Mouse (Mus musculus): ENCODE measurements at regions not wholly inside any gene's neighbourhood (a gene's known extent, or its start where the extent isn't known, plus 50 kb on each side); places are given as distances from the start of the nearest gene placed in this dataset.

DNA sequence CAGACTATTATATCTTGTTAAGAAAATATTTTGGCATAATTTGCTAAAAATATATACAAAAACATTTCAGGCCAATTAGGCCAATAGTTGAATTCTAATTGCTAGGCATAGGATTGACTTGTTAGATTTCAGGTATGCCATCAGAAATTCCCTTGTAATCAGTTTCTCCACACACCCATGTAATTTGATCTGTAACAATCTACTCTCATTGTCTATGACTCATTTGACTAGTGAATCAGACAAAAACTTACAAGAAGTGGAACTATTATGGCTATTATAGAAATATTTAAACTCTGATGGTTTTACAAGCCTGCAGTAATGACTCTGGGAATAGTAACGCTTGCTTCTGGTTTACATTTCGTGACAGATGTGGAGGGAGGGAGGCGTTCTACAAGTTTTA lies 338.9 kb upstream of the Ptbp2 start:
- WGBS = 78% methylated on average over 3 of the region's 3 CpGs

DNA sequence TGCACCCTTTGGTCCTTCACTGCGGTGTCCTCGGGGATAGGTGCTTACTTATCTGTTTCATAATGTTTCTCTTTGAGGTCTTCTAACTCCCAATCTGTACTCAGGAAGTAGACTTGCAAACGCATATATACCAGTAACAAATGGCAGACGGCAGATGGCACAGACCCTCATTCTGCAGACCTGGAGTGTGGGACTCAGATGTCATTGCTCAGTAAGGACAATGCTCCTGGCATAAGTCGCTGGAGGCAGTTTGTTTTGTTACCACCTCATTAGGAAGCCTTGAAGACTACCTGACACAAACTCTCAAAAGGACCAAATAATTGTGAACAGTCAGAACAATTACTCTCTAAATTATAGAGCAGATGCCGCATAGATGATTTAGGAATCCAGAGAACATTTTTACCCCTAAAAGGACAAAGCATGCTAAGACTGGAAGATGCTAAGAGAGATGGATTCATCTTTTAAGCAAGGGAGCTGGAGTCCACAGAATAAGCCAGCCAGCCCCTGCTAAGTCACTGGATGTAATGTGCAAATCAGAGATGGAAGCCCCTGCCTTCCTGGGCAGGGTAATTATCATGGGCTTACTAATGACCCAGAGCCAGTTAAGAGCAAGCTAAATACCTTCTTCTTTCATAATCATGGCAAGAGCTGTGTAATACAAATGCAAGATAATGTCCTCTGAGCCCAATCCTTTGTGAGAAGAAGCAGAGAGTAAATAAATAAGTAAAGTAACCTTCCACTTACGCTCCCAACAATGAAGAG lies 299.1 kb upstream of the Ptbp2 start:
- H3K4me3 ChIP-seq (ENCODE audit: low read length) = no peak overlapping the region
- H3K9ac ChIP-seq (ENCODE audit: low read length) = no peak overlapping the region
- no peak overlapping the region for H3K27ac ChIP-seq (ENCODE audit: low read length)
- WGBS = 69% methylated on average over 7 of the region's 7 CpGs
- H3K4me2 ChIP-seq (ENCODE audit: low read depth, low read length) = no peak overlapping the region
- no peaks in the 10 kb centered on the region for H3K4me1 ChIP-seq (replicated peaks; ENCODE audit: control insufficient read depth, insufficient read depth, low read length)
- no peak for ATAC-seq (ENCODE audit: low read depth)
- H3K36me3 ChIP-seq (ENCODE audit: control insufficient read depth, insufficient read depth, low read length) = no peaks in the 10 kb centered on the region
- no peaks in the 10 kb centered on the region for H3K9me3 ChIP-seq (ENCODE audit: control insufficient read depth, low read length)
- H3K27me3 ChIP-seq (ENCODE audit: control insufficient read depth, insufficient read depth, low read depth, low read length) = no peaks in the 10 kb centered on the region

More for the DNA sequence above, 338.9 kb upstream of the Ptbp2 start:
- Histone ChIP-seq H3K36me3 (ENCODE audit: control insufficient read depth, insufficient read depth, low read length) (no peaks in the 10 kb centered on the region), H3K9ac (ENCODE audit: low read length) (no peak overlapping the region), H3K4me1 (replicated peaks; ENCODE audit: control insufficient read depth, insufficient read depth, low read length) (no peaks in the 10 kb centered on the region), H3K4me2 (ENCODE audit: low read depth, low read length) (no peak overlapping the region), H3K9me3 (ENCODE audit: control insufficient read depth, low read length) (no peaks in the 10 kb centered on the region), H3K4me3 (ENCODE audit: low read length) (no peak overlapping the region), H3K27me3 (ENCODE audit: control insufficient read depth, insufficient read depth, low read depth, low read length) (no peaks in the 10 kb centered on the region), H3K27ac (ENCODE audit: low read length) (no peak overlapping the region)
- no peak for ATAC-seq (ENCODE audit: low read depth)

DNA sequence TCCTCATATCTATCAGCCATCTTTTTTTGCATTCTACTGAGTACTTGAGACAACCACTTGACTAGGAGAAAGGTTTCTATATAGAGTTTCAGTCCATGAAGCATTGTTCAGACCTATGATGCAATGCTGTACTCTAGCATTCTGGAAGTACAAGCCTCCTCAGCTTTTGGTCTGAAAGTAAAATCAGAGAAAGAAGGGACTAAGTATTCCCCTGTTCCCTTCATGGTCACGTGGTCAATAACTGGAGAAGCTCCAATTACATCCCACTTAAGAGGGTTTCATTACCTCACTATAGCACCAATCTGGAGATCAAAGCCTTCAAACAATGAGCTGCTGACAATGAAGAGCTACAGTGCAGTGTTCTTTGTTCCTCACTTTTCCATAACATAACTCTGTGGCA lies 289.3 kb upstream of the Ptbp2 start:
- H3K9me3 ChIP-seq (ENCODE audit: control insufficient read depth, low read length) = no peaks in the 10 kb centered on the region
- no peaks in the 10 kb centered on the region for H3K27me3 ChIP-seq (ENCODE audit: control insufficient read depth, insufficient read depth, low read depth, low read length)
- H3K4me3 ChIP-seq (ENCODE audit: low read length) = no peak overlapping the region
- H3K9ac ChIP-seq (ENCODE audit: low read length) = no peak overlapping the region
- no peaks in the 10 kb centered on the region for H3K36me3 ChIP-seq (ENCODE audit: control insufficient read depth, insufficient read depth, low read length)
- 32% methylated on average over 1 of the region's 1 CpGs for WGBS
- H3K27ac ChIP-seq (ENCODE audit: low read length) = no peak overlapping the region
- H3K4me1 ChIP-seq (replicated peaks; ENCODE audit: control insufficient read depth, insufficient read depth, low read length) = no peaks in the 10 kb centered on the region
- peak; percentile 34; the same call in 1 of the 2 replicates for ATAC-seq (ENCODE audit: low read depth)
- no peak overlapping the region for H3K4me2 ChIP-seq (ENCODE audit: low read depth, low read length)

DNA sequence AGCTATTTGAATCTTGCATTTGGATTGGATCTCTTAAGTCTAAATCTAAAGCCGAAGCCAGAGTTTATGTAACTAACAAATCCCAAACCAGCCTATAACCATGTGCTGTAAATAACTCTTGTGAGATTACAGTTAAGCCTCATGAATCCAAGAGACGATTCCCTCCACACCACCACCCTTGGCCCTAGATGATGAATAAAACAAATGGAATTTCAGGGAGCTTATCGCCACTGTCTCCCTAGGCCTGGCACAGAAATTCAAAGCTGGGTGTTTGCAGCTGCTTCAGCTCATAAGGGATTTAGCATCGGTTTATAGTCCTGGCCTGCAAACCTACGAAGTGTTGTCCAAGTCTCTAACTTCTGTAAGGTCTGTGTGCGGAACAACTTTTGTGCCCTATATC lies 281.4 kb upstream of the Ptbp2 start:
- H3K9me3 ChIP-seq (ENCODE audit: control insufficient read depth, low read length) = no peaks in the 10 kb centered on the region
- WGBS = 81% methylated on average over 6 of the region's 6 CpGs
- no peaks in the 10 kb centered on the region for H3K4me1 ChIP-seq (replicated peaks; ENCODE audit: control insufficient read depth, insufficient read depth, low read length)
- no peak for ATAC-seq (ENCODE audit: low read depth)
- H3K4me2 ChIP-seq (ENCODE audit: low read depth, low read length) = no peak overlapping the region
- no peaks in the 10 kb centered on the region for H3K27me3 ChIP-seq (ENCODE audit: control insufficient read depth, insufficient read depth, low read depth, low read length)
- H3K27ac ChIP-seq (ENCODE audit: low read length) = no peak overlapping the region
- H3K9ac ChIP-seq (ENCODE audit: low read length) = no peak overlapping the region
- H3K4me3 ChIP-seq (ENCODE audit: low read length) = no peak overlapping the region
- no peaks in the 10 kb centered on the region for H3K36me3 ChIP-seq (ENCODE audit: control insufficient read depth, insufficient read depth, low read length)

DNA sequence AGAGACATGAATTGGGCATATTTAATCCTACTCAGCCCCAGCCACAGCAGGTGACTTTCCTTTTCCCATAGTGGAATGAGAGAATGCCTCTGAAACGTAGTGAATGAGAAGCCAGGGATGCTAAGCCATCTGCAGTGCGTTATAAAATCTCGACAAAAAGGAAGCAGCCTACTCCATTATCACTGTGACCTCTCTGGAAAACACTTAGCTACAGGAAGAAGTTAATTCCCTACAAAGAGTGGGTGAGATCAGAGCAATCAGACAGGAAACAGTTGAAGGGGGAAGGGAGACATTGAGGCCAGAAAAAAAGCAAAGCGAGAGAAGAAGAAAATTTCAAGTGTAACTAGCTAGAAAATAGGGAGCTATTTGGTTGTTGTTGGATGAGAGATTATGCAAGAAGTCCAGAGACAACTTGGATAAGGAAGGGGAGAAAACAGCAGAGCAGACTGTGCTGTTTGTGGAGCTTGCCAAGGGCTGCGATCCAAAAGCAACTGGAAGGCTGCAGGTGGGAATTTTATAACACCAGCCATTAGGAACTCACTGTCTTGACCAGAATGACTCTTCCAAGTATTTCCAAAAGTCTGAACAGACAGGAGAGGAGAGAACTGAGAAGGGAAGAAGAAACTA lies 280.7 kb upstream of the Ptbp2 start:
- Histone ChIP-seq H3K27ac (ENCODE audit: low read length) (no peak overlapping the region), H3K4me3 (ENCODE audit: low read length) (no peak overlapping the region), H3K9ac (ENCODE audit: low read length) (no peak overlapping the region), H3K27me3 (ENCODE audit: control insufficient read depth, insufficient read depth, low read depth, low read length) (no peaks in the 10 kb centered on the region), H3K4me1 (replicated peaks; ENCODE audit: control insufficient read depth, insufficient read depth, low read length) (no peaks in the 10 kb centered on the region), H3K36me3 (ENCODE audit: control insufficient read depth, insufficient read depth, low read length) (no peaks in the 10 kb centered on the region), H3K9me3 (ENCODE audit: control insufficient read depth, low read length) (no peaks in the 10 kb centered on the region), H3K4me2 (ENCODE audit: low read depth, low read length) (no peak overlapping the region)
- WGBS = 26% methylated on average over 5 of the region's 5 CpGs
- ATAC-seq (ENCODE audit: low read depth) = no peak

DNA sequence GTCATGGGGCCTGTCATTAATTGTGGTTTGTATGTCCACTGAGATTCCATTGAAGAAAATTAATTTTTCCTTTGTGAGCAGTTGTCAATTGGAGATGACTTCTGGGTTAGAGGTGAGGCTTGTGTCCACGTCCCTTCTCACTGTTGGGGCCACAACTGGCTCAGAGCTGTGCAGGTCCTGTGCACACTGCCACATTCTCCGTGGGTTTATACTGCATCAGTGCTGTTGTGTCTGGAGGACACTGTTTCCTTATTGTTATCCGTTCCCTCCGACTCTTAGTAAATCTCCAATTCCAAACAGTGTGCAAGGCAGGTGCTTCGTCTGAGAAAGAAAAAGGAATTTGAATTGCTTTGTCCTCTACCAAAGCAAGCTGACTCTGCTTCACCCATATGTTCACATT lies 278.0 kb upstream of the Ptbp2 start:
- Histone ChIP-seq H3K4me2 (ENCODE audit: low read depth, low read length) (no peak overlapping the region), H3K27ac (ENCODE audit: low read length) (no peak overlapping the region), H3K27me3 (ENCODE audit: control insufficient read depth, insufficient read depth, low read depth, low read length) (no peaks in the 10 kb centered on the region), H3K4me3 (ENCODE audit: low read length) (no peak overlapping the region), H3K36me3 (ENCODE audit: control insufficient read depth, insufficient read depth, low read length) (no peaks in the 10 kb centered on the region), H3K9me3 (ENCODE audit: control insufficient read depth, low read length) (no peaks in the 10 kb centered on the region), H3K4me1 (replicated peaks; ENCODE audit: control insufficient read depth, insufficient read depth, low read length) (no peaks in the 10 kb centered on the region), H3K9ac (ENCODE audit: low read length) (no peak overlapping the region)
- ATAC-seq (ENCODE audit: low read depth) = no peak
- 78% methylated on average over 5 of the region's 5 CpGs for WGBS

DNA sequence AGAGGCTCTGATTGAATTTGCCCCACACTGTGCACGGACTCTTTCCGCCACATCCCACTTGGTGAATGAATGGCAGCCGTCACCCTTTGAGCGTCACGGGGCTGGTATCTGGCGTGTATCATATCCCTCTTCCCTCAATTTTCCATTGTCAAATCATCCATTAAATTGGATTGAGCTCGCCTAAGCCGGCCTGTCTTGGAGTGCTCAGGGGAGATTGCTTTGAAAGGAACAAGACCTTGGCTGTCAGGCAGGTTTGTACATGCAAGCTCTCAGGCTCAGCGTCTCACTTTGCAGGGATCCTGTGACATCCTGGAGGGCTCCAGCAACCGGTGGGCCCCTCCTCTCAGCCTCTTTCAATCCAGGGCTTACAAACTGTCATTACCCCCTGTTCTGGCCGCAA lies 275.7 kb upstream of the Ptbp2 start:
- WGBS = 26% methylated on average over 11 of the region's 11 CpGs
- Histone ChIP-seq H3K36me3 (ENCODE audit: control insufficient read depth, insufficient read depth, low read length) (no peaks in the 10 kb centered on the region), H3K4me1 (replicated peaks; ENCODE audit: control insufficient read depth, insufficient read depth, low read length) (no peaks in the 10 kb centered on the region), H3K9me3 (ENCODE audit: control insufficient read depth, low read length) (no peaks in the 10 kb centered on the region), H3K9ac (ENCODE audit: low read length) (no peak overlapping the region), H3K4me3 (ENCODE audit: low read length) (no peak overlapping the region), H3K27ac (ENCODE audit: low read length) (no peak overlapping the region), H3K27me3 (ENCODE audit: control insufficient read depth, insufficient read depth, low read depth, low read length) (no peaks in the 10 kb centered on the region), H3K4me2 (ENCODE audit: low read depth, low read length) (no peak overlapping the region)
- no peak for ATAC-seq (ENCODE audit: low read depth)

DNA sequence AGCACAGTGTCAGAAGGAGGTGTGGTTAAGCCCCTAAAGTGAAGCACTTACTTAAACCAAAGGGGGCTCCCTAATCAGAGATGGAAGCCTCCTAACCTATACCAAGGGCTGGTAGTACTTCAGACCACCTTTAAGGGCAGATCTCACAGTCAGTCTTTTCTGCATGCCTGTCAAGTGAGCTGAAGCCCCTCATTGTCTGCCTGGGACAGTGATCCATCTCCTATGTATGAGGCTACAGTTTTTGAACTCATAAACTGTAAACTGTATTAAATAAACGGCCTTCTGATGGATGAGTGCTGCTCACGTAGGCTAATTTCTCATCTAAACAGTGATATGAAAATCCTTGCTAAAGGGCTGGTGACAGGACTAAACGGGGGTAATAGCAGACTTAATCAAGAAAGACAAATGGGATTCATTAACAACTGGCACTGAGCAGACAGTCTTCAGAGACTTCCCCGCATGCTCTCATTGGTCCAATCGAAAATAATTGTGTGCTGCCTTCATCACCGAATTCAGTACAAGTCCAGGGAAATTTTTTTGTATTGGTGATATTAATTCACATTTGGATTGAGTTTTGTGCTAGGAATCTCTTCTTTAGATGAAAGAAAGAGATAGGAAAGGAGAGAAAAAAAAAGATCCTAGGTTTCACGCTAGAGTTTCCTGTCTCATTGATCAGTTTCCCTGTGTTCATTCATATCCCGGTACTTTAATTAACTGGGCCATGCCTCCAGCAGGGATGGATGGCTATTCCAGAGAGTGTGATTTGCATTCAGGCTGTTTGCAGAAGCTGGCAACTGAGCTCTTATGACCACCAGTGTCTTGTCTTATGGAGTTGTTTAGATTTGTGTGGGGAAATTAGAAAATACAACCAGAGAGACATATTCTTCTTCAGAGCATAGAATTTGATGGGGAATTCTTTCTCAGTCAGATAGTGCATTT lies 271.2 kb upstream of the Ptbp2 start:
- ATAC-seq (ENCODE audit: low read depth) = no peak
- 62% methylated on average over 8 of the region's 8 CpGs for WGBS
- H3K4me2 ChIP-seq (ENCODE audit: low read depth, low read length) = no peak overlapping the region
- H3K27me3 ChIP-seq (ENCODE audit: control insufficient read depth, insufficient read depth, low read depth, low read length) = no peaks in the 10 kb centered on the region
- no peaks in the 10 kb centered on the region for H3K9me3 ChIP-seq (ENCODE audit: control insufficient read depth, low read length)
- H3K4me1 ChIP-seq (replicated peaks; ENCODE audit: control insufficient read depth, insufficient read depth, low read length) = no peaks in the 10 kb centered on the region
- no peak overlapping the region for H3K9ac ChIP-seq (ENCODE audit: low read length)
- no peak overlapping the region for H3K4me3 ChIP-seq (ENCODE audit: low read length)
- no peak overlapping the region for H3K27ac ChIP-seq (ENCODE audit: low read length)
- H3K36me3 ChIP-seq (ENCODE audit: control insufficient read depth, insufficient read depth, low read length) = no peaks in the 10 kb centered on the region

DNA sequence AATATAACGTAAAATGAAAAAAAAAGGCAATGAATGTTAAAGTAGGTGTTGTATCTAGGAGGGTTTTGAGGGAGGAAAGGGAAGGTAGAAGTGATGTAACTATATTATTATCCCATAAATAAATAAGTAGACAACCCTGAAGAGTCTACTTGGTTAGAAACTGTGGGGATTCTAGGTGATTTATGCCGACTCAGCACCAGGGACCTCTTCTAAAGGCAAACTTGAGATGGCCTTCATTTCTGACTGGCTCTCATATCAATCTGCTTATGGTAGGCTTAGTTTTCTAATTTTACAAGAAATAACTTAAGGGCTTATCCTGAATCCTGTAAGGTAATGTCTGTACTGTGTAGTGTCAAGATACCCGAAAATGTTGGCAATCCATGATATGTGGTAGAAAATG lies 263.0 kb upstream of the Ptbp2 start:
- Histone ChIP-seq H3K9ac (ENCODE audit: low read length) (no peak overlapping the region), H3K4me3 (ENCODE audit: low read length) (no peak overlapping the region), H3K27ac (ENCODE audit: low read length) (no peak overlapping the region), H3K36me3 (ENCODE audit: control insufficient read depth, insufficient read depth, low read length) (no peaks in the 10 kb centered on the region), H3K27me3 (ENCODE audit: control insufficient read depth, insufficient read depth, low read depth, low read length) (no peaks in the 10 kb centered on the region), H3K4me2 (ENCODE audit: low read depth, low read length) (no peak overlapping the region), H3K4me1 (replicated peaks; ENCODE audit: control insufficient read depth, insufficient read depth, low read length) (no peaks in the 10 kb centered on the region), H3K9me3 (ENCODE audit: control insufficient read depth, low read length) (no peaks in the 10 kb centered on the region)
- ATAC-seq (ENCODE audit: low read depth) = no peak
- 93% methylated on average over 3 of the region's 3 CpGs for WGBS
